Mouse (Mus musculus): ENCODE data around the gene Dstn. TPM values are rescaled to one million over a fixed set of nuclear protein-coding genes. Genes with fewer than 3 reads are reported as not detected.

Dstn gene
- total and polyA plus RNA-seq, 3 experiments: 78.1 to 80.0 TPM; not detected in 1

GRCm38 (mm10) chr2:143951028-143951420 is 35.9 kb downstream of the Dstn start:
- Histone ChIP-seq H3K4me3 (ENCODE audit: control insufficient read depth in 1 of 2, insufficient read depth in 1 of 2, low read depth in 2 of 2, low read length in 2 of 2) (no peak overlapping the region), H3K4me1 (ENCODE audit: control insufficient read depth in 1 of 2, insufficient read depth in 2 of 2, low read length in 2 of 2) (peaks cover 0 to 2% of the 10 kb centered on the region in 2 experiments; a peak in 1 of 4 replicates), H3K9me3 (replicated peaks; ENCODE audit: insufficient read depth, low read length) (no peaks in the 10 kb centered on the region), H3K27ac (ENCODE audit: control insufficient read depth, low read depth, low read length) (no peak overlapping the region), H3K9ac (ENCODE audit: control insufficient read depth, low read depth, low read length, poor library complexity, severe bottlenecking) (no peak overlapping the region), H3K27me3 (ENCODE audit: control insufficient read depth in 1 of 2, insufficient read depth in 2 of 2, low read length in 2 of 2) (no peaks in the 10 kb centered on the region), H3K36me3 (ENCODE audit: control insufficient read depth in 1 of 2, insufficient read depth in 2 of 2, low read length in 2 of 2) (peaks cover 7 to 10% of the 10 kb centered on the region in 2 experiments), H3K79me2 (ENCODE audit: control insufficient read depth, insufficient read depth, low read length, poor library complexity) (no peaks in the 10 kb centered on the region)
- no peak for DNase-seq (ENCODE audit: low read depth, low spot score)
- no peak for TF ChIP-seq MAZ (IDR thresholded peaks at IDR 0.05; ENCODE audit: low read depth, low read length)

GRCm38 (mm10) chr2:143951546-143952315 is 36.6 kb downstream of the Dstn start:
- TF ChIP-seq SMC3 (IDR thresholded peaks at IDR 0.05; ENCODE audit: low read depth, low read length) (0 out of 2 replicates have a peak, but pooled peaks have one; percentile 6), CTCF (IDR thresholded peaks at IDR 0.05 in 2 of 3, conservative IDR thresholded peaks at IDR 0.05 in 1 of 3; ENCODE audit: control insufficient read depth in 1 of 3, insufficient read depth in 1 of 3, low read depth in 2 of 3, low read length in 3 of 3, poor library complexity in 1 of 3, severe bottlenecking in 1 of 3) (no peak), UBTF (IDR thresholded peaks at IDR 0.05; ENCODE audit: borderline replicate concordance, insufficient read depth, low read depth, low read length) (no peak), MAFK (IDR thresholded peaks at IDR 0.05; ENCODE audit: borderline replicate concordance, low read depth, low read length) (no peak)
- no peaks in the 10 kb centered on the region for H3K79me2 ChIP-seq (ENCODE audit: control insufficient read depth, insufficient read depth, low read length, poor library complexity)
- no peaks in the 10 kb centered on the region for H3K9me3 ChIP-seq (replicated peaks; ENCODE audit: insufficient read depth, low read length)
- no peak overlapping the region for H3K4me3 ChIP-seq (ENCODE audit: control insufficient read depth in 1 of 2, insufficient read depth in 1 of 2, low read depth in 2 of 2, low read length in 2 of 2)
- H3K27me3 ChIP-seq (ENCODE audit: control insufficient read depth in 1 of 2, insufficient read depth in 2 of 2, low read length in 2 of 2): no peaks in the 10 kb centered on the region
- peaks cover 7 to 10% of the 10 kb centered on the region in 2 experiments for H3K36me3 ChIP-seq (ENCODE audit: control insufficient read depth in 1 of 2, insufficient read depth in 2 of 2, low read length in 2 of 2)
- peaks cover 0 to 2% of the 10 kb centered on the region in 2 experiments; a peak in 1 of 4 replicates for H3K4me1 ChIP-seq (ENCODE audit: control insufficient read depth in 1 of 2, insufficient read depth in 2 of 2, low read length in 2 of 2)
- H3K9ac ChIP-seq (ENCODE audit: control insufficient read depth, low read depth, low read length, poor library complexity, severe bottlenecking): no peak overlapping the region
- DNase-seq (ENCODE audit: low read depth, low spot score): peak; percentile 38
- H3K27ac ChIP-seq (ENCODE audit: control insufficient read depth, low read depth, low read length): no peak overlapping the region

- no peak for TF ChIP-seq ZMIZ1 (IDR thresholded peaks at IDR 0.05; ENCODE audit: low read depth, low read length)
- no peak for DNase-seq (ENCODE audit: low read depth, low spot score)
- Histone ChIP-seq H3K4me3 (ENCODE audit: control insufficient read depth in 1 of 2, insufficient read depth in 1 of 2, low read depth in 2 of 2, low read length in 2 of 2) (no peak overlapping the region), H3K36me3 (ENCODE audit: control insufficient read depth in 1 of 2, insufficient read depth in 2 of 2, low read length in 2 of 2) (peaks cover 7 to 16% of the 10 kb centered on the region in 2 experiments), H3K27ac (ENCODE audit: control insufficient read depth, low read depth, low read length) (no peak overlapping the region), H3K4me1 (ENCODE audit: control insufficient read depth in 1 of 2, insufficient read depth in 2 of 2, low read length in 2 of 2) (peaks cover 0 to 2% of the 10 kb centered on the region in 2 experiments; a peak in 1 of 4 replicates), H3K9ac (ENCODE audit: control insufficient read depth, low read depth, low read length, poor library complexity, severe bottlenecking) (no peak overlapping the region), H3K27me3 (ENCODE audit: control insufficient read depth in 1 of 2, insufficient read depth in 2 of 2, low read length in 2 of 2) (no peaks in the 10 kb centered on the region), H3K79me2 (ENCODE audit: control insufficient read depth, insufficient read depth, low read length, poor library complexity) (no peaks in the 10 kb centered on the region), H3K9me3 (replicated peaks; ENCODE audit: insufficient read depth, low read length) (no peaks in the 10 kb centered on the region)
Measured at GRCm38 (mm10) chr2:143953944-143954343, 38.8 kb downstream of the Dstn start.

GRCm38 (mm10) chr2:143955004-143955403 is 39.9 kb downstream of the Dstn start:
- peaks cover 7 to 15% of the 10 kb centered on the region in 2 experiments for H3K36me3 ChIP-seq (ENCODE audit: control insufficient read depth in 1 of 2, insufficient read depth in 2 of 2, low read length in 2 of 2)

More at GRCm38 (mm10) chr2:143955004-143955403, 39.9 kb downstream of the Dstn start:
- Histone ChIP-seq H3K79me2 (ENCODE audit: control insufficient read depth, insufficient read depth, low read length, poor library complexity) (no peaks in the 10 kb centered on the region), H3K9ac (ENCODE audit: control insufficient read depth, low read depth, low read length, poor library complexity, severe bottlenecking) (no peak overlapping the region), H3K27ac (ENCODE audit: control insufficient read depth, low read depth, low read length) (no peak overlapping the region), H3K4me3 (ENCODE audit: control insufficient read depth in 1 of 2, insufficient read depth in 1 of 2, low read depth in 2 of 2, low read length in 2 of 2) (no peak overlapping the region), H3K27me3 (ENCODE audit: control insufficient read depth in 1 of 2, insufficient read depth in 2 of 2, low read length in 2 of 2) (no peaks in the 10 kb centered on the region), H3K9me3 (replicated peaks; ENCODE audit: insufficient read depth, low read length) (no peaks in the 10 kb centered on the region), H3K4me1 (ENCODE audit: control insufficient read depth in 1 of 2, insufficient read depth in 2 of 2, low read length in 2 of 2) (peaks cover 0 to 2% of the 10 kb centered on the region in 2 experiments; a peak in 1 of 4 replicates)
- TF ChIP-seq ZNF384 (IDR thresholded peaks at IDR 0.05; ENCODE audit: low read depth, low read length) (no peak), MAZ (IDR thresholded peaks at IDR 0.05; ENCODE audit: low read depth, low read length) (no peak), USF1 (IDR thresholded peaks at IDR 0.05; ENCODE audit: low read depth, low read length) (no peak), TBP (IDR thresholded peaks at IDR 0.05; ENCODE audit: low read depth, low read length) (no peak), CHD2 (IDR thresholded peaks at IDR 0.05; ENCODE audit: low read length) (no peak), TAL1 (IDR thresholded peaks at IDR 0.05; ENCODE audit: low read length) (no peak), ZMIZ1 (IDR thresholded peaks at IDR 0.05; ENCODE audit: low read depth, low read length) (no peak), MAX (IDR thresholded peaks at IDR 0.05; ENCODE audit: low read length) (no peak), E2F4 (IDR thresholded peaks at IDR 0.05; ENCODE audit: borderline replicate concordance, low read depth, low read length) (no peak), MXI1 (IDR thresholded peaks at IDR 0.05; ENCODE audit: low read depth, low read length) (no peak), NRF1 (IDR thresholded peaks at IDR 0.05; ENCODE audit: insufficient read depth, low read depth, low read length, poor library complexity, severe bottlenecking) (no peak), JUND (IDR thresholded peaks at IDR 0.05; ENCODE audit: low read depth, low read length) (no peak), GABPA (IDR thresholded peaks at IDR 0.05; ENCODE audit: low read depth, low read length) (no peak), EP300 (IDR thresholded peaks at IDR 0.05; ENCODE audit: low read depth in 1 of 2, low read length in 2 of 2) (no peak)
- DNase-seq (ENCODE audit: low read depth, low spot score): no peak

Data from MEL (cell line).